Mouse (Mus musculus) heart, embryonic 16.5 days (tissue): ENCODE measurements around the gene Hist1h2bh. TPM values are rescaled to one million over a fixed set of nuclear protein-coding genes. Genes with fewer than 3 reads are reported as not detected.
"Not testable (repeated sequence)": the region's sequence is repeated elsewhere in the genome, so short reads cannot be mapped to it uniquely, and the experiment has no call there.

ENCODE experiments used
- ATAC-seq: fragments of 200-750 bp; cut with Nextera tagmentation; replicated peaks from 2 replicates; pipeline ENCODE4 v1.8.0; 2017; ENCODE audit warnings: moderate number of reproducible peaks; ENCODE audit not compliant: insufficient read depth, low FRiP score; ENCODE audit errors: extremely low read depth
- H3K27ac ChIP-seq: fragments of 300-500 bp; sonication (generic); 2 replicates; pipeline ENCODE4 v1.5.1; 2014; ENCODE audit warnings: mild to moderate bottlenecking, low read length, control low read depth, moderate library complexity
- H3K27me3 ChIP-seq: fragments of 300-500 bp; sonication (generic); 2 replicates; pipeline ENCODE4 v1.6.1; 2014; ENCODE audit warnings: low read length, mixed read lengths; ENCODE audit not compliant: control insufficient read depth, insufficient read depth
- H3K36me3 ChIP-seq: fragments of 300-500 bp; sonication (generic); 2 replicates; pipeline ENCODE4 v1.6.1; 2014; ENCODE audit not compliant: control insufficient read depth, insufficient read depth
- H3K4me1 ChIP-seq: fragments of 300-500 bp; sonication (generic); 2 replicates; pipeline ENCODE4 v1.6.1; 2014; ENCODE audit warnings: low read length, mixed read lengths; ENCODE audit not compliant: control insufficient read depth, insufficient read depth
- H3K4me2 ChIP-seq: fragments of 300-500 bp; sonication (generic); 2 replicates; pipeline ENCODE4 v1.6.1; 2014; ENCODE audit warnings: low read depth, mild to moderate bottlenecking, control low read depth, low read length
- H3K4me3 ChIP-seq: fragments of 300-500 bp; sonication (generic); 2 replicates; pipeline ENCODE4 v1.5.1; 2014; ENCODE audit warnings: mild to moderate bottlenecking, control low read depth, low read length
- H3K9ac ChIP-seq: fragments of 300-500 bp; sonication (generic); 2 replicates; pipeline ENCODE4 v1.6.1; 2014; ENCODE audit warnings: low read length, control low read depth
- H3K9me3 ChIP-seq: fragments of 300-500 bp; sonication (generic); replicated peaks from 2 replicates; pipeline ENCODE4 v1.6.1; 2016; ENCODE audit warnings: low read length; ENCODE audit not compliant: control insufficient read depth
- WGBS: fragments of 180-500 bp; shearing (Covaris S2); extraction: QIAGEN DNeasy Blood & Tissue Kit; methylation state at CpG from one replicate; pipeline ENCODE4 v1.1.7; 2014; 5-methylcytosine and 5-hydroxymethylcytosine counted together
- polyA plus RNA-seq: library from polyadenylated mRNA; unstranded; fragments of >200 nt; fragmentation: Nextera tagmentation; extraction: Ambion mirVana; gene quantifications from 2 replicates; pipeline ENCODE4 v1.2.1, GENCODE M21; 2015

Gene Hist1h2bh
- 0.38 and 0.52 TPM in 2 replicates for polyA plus RNA-seq

DNA sequence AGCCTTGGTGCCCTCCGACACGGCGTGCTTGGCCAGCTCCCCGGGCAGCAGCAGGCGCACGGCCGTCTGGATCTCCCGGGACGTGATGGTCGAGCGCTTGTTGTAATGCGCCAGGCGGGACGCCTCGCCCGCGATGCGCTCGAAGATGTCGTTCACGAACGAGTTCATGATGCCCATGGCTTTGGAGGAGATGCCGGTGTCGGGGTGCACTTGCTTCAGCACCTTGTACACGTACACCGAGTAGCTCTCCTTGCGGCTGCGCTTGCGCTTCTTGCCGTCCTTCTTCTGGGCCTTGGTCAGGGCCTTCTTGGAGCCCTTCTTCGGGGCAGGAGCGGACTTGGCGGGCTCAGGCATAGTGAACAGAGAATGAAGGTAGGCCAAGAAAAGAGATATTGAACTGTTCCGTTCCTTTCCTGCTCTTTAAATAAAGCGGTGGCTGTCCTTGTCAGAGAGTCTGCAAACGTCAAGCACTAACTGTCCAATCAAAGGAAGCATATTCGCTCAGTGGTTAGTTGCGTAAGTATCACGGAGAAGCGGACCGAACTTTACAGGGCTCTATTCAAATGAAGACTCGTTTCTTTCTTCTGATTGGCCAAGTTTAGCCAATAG, at the start of gene Hist1h2bh:
TSS of gene Hist1h2bh (minus strand) at position 394 of the 609 bp plus-strand sequence.
- not testable (repeated sequence) for H3K4me1 ChIP-seq, H3K9me3 ChIP-seq, H3K27me3 ChIP-seq, H3K36me3 ChIP-seq
- peak within 1 kb of the TSS; percentile 72 for H3K9ac ChIP-seq
- H3K4me2 ChIP-seq: peak within 1 kb of the TSS; percentile 87
- H3K27ac ChIP-seq: peak within 1 kb of the TSS; percentile 92
- WGBS: under 1% methylated on average over 29 of the region's 42 CpGs
- peak; percentile 90 for ATAC-seq
- peak within 1 kb of the TSS; percentile 63 for H3K4me3 ChIP-seq

GRCm38 (mm10) chr13:23592614-23593013, 49.4 kb upstream of the Hist1h2bh start:
- Histone ChIP-seq H3K9ac (no peak overlapping the region), H3K27me3 (no peaks in the 10 kb centered on the region), H3K4me2 (no peak overlapping the region), H3K9me3 (no peaks in the 10 kb centered on the region), H3K4me3 (no peak overlapping the region), H3K27ac (peak overlapping the region; percentile 32; the same call in 1 of the 2 replicates), H3K4me1 (0 out of 2 replicates have a peak, but pooled peaks cover 2% of the 10 kb centered on the region), H3K36me3 (no peaks in the 10 kb centered on the region)
- no peak for ATAC-seq
- 77% methylated on average over 7 of the region's 7 CpGs for WGBS

GRCm38 (mm10) chr13:23591886-23592285, 48.7 kb upstream of the Hist1h2bh start:
- not testable (repeated sequence) for ATAC-seq, H3K4me3 ChIP-seq, H3K36me3 ChIP-seq, H3K9ac ChIP-seq, H3K4me2 ChIP-seq, H3K9me3 ChIP-seq, H3K4me1 ChIP-seq, H3K27me3 ChIP-seq, H3K27ac ChIP-seq
- WGBS: 68% methylated on average over 7 of the region's 7 CpGs

GRCm38 (mm10) chr13:23591206-23591605, 48.0 kb upstream of the Hist1h2bh start:
- ATAC-seq: no peak
- H3K4me1 ChIP-seq: peaks cover 8% of the 10 kb centered on the region; the same call in 1 of the 2 replicates
- WGBS: 86% methylated on average over 7 of the region's 7 CpGs
- no peaks in the 10 kb centered on the region for H3K27me3 ChIP-seq
- no peaks in the 10 kb centered on the region for H3K9me3 ChIP-seq
- H3K9ac ChIP-seq: no peak overlapping the region
- H3K36me3 ChIP-seq: no peaks in the 10 kb centered on the region
- no peak overlapping the region for H3K4me3 ChIP-seq
- H3K4me2 ChIP-seq: no peak overlapping the region
- H3K27ac ChIP-seq: no peak overlapping the region

- peak overlapping the region; percentile 84 for H3K4me2 ChIP-seq
- no peaks in the 10 kb centered on the region for H3K9me3 ChIP-seq
- H3K36me3 ChIP-seq: no peaks in the 10 kb centered on the region
- 14% methylated on average over 1 of the region's 1 CpGs for WGBS
- peak overlapping the region; percentile 73 for H3K9ac ChIP-seq
- H3K4me3 ChIP-seq: peak overlapping the region; percentile 53
- no peak for ATAC-seq
- H3K27ac ChIP-seq: peak overlapping the region; percentile 92
- H3K27me3 ChIP-seq: no peaks in the 10 kb centered on the region
- peaks cover 12% of the 10 kb centered on the region for H3K4me1 ChIP-seq
Measured at GRCm38 (mm10) chr13:23586940-23587225, 43.7 kb upstream of the Hist1h2bh start.

- Histone ChIP-seq H3K4me1 (peaks cover 13% of the 10 kb centered on the region), H3K9me3 (no peaks in the 10 kb centered on the region), H3K4me2 (peak overlapping the region; percentile 84), H3K27ac (peak overlapping the region; percentile 92), H3K36me3 (no peaks in the 10 kb centered on the region), H3K9ac (peak overlapping the region; percentile 73), H3K27me3 (no peaks in the 10 kb centered on the region), H3K4me3 (peak overlapping the region; percentile 62)
- ATAC-seq: no peak
- 3% methylated on average over 22 of the region's 22 CpGs for WGBS
Measured at GRCm38 (mm10) chr13:23586099-23586939, 43.1 kb upstream of the Hist1h2bh start.

DNA sequence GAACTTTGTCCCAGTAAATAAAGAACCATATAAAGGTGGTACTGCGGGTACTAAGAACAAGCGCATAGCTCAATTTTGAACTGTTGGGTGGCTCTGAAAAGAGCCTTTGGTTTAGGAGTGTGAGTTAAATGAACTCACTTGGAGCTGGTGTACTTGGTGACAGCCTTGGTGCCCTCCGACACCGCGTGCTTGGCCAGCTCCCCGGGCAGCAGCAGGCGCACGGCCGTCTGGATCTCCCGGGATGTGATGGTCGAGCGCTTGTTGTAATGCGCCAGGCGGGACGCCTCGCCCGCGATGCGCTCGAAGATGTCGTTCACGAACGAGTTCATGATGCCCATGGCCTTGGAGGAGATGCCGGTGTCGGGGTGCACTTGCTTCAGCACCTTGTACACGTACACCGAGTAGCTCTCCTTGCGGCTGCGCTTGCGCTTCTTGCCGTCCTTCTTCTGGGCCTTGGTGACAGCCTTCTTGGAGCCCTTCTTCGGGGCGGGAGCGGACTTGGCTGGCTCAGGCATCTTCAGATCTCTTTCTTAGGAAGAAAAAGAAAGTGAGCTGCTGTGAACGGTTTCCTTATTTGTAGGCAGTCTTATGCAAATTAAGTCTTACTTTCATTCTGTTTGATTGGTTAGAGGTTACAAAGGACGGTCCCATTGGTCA, 42.4 kb upstream of the Hist1h2bh start:
- Histone ChIP-seq H3K27ac (peak overlapping the region; percentile 98), H3K4me1 (peaks cover 13% of the 10 kb centered on the region), H3K9ac (peak overlapping the region; percentile 83), H3K4me2 (peak overlapping the region; percentile 91), H3K4me3 (peak overlapping the region; percentile 62)
- 0% methylated on average over 25 of the region's 36 CpGs for WGBS
- H3K9me3 ChIP-seq, H3K36me3 ChIP-seq, H3K27me3 ChIP-seq: not testable (repeated sequence)
- peak; percentile 84 for ATAC-seq

GRCm38 (mm10) chr13:23585029-23585441, 41.8 kb upstream of the Hist1h2bh start:
- Histone ChIP-seq H3K27me3 (no peaks in the 10 kb centered on the region), H3K9me3 (no peaks in the 10 kb centered on the region), H3K27ac (peak overlapping the region; percentile 98), H3K4me1 (peaks cover 13% of the 10 kb centered on the region), H3K36me3 (no peaks in the 10 kb centered on the region), H3K4me3 (peak overlapping the region; percentile 62), H3K4me2 (peak overlapping the region; percentile 91), H3K9ac (peak overlapping the region; percentile 83)
- under 1% methylated on average over 21 of the region's 21 CpGs for WGBS
- no peak for ATAC-seq

DNA sequence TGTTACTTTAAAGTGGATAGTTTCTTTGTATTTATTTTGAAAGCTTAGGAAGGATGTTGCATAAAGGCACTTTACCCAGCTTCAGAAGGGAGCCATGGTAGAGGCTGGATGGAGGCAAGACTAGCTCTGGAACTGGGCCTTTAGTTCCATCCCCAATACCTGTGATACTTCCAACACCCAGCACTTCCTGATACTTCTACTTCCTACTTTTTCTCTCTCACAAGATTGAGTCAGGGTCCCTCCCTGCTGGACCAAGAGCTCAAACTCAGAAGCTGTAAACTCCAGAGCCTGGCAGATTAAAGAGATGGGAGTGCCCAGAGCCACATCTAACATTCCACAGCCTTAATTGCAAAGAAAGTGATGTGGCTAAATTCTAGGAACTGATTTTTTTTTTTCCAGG, 41.1 kb upstream of the Hist1h2bh start:
- H3K9ac ChIP-seq: peak overlapping the region; percentile 83
- peak overlapping the region; percentile 91 for H3K4me2 ChIP-seq
- peaks cover 13% of the 10 kb centered on the region for H3K4me1 ChIP-seq
- no peaks in the 10 kb centered on the region for H3K36me3 ChIP-seq
- peak overlapping the region; percentile 98 for H3K27ac ChIP-seq
- no peaks in the 10 kb centered on the region for H3K9me3 ChIP-seq
- H3K4me3 ChIP-seq: peak overlapping the region; percentile 62
- no peak for ATAC-seq
- no peaks in the 10 kb centered on the region for H3K27me3 ChIP-seq
